Mouse (Mus musculus) bone marrow macrophage, adult 2 months (primary cell): Measurements from ENCODE around the gene Magi2.

Experiments used
- CTCF ChIP-seq: IDR thresholded peaks from 2 replicates; pipeline ENCODE4 v1.5.1; 2012; ENCODE audit warnings: low read depth, mild to moderate bottlenecking, low read length, moderate library complexity
- POLR2A ChIP-seq: IDR thresholded peaks from 2 replicates; pipeline ENCODE4 v1.6.1; 2012; ENCODE audit warnings: mild to moderate bottlenecking, low read depth, low read length, borderline replicate concordance

- TF ChIP-seq CTCF (no peak), POLR2A (no peak)
Measured at GRCm38 (mm10) chr5:20303056-20303965, 1076.5 kb downstream of the Magi2 start.
